Mouse (Mus musculus): Measurements from ENCODE around the gene Ercc6l2.

- no peak for TF ChIP-seq POLR2A (IDR thresholded peaks at IDR 0.05; ENCODE audit: control insufficient read depth, extremely low read depth, insufficient read depth, low read length, poor library complexity)
- no peak for TF ChIP-seq CTCF (IDR thresholded peaks at IDR 0.05; ENCODE audit: borderline replicate concordance, control insufficient read depth, extremely low read depth, insufficient read depth, low read length, poor library complexity)
These were observed 101.5 kb downstream of the Ercc6l2 start for GRCm38 (mm10) chr13:63916568-63916967.
